Mouse (Mus musculus): ENCODE results near the gene Ccdc54.

Ccdc54 gene

GRCm38 (mm10) chr16:50591054-50591453, at the start of gene Ccdc54:
Ccdc54 (minus strand) TSS chr16:50591154.
- ATAC-seq (ENCODE audit: insufficient number of reproducible peaks, low FRiP score, low TSS enrichment) = no peak

- no peak for ATAC-seq (ENCODE audit: insufficient number of reproducible peaks, low FRiP score, low TSS enrichment)
Measured at GRCm38 (mm10) chr16:50632585-50632984, 41.6 kb upstream of the Ccdc54 start.

GRCm38 (mm10) chr16:50615569-50615968, 24.6 kb upstream of the Ccdc54 start:
- ATAC-seq (ENCODE audit: insufficient number of reproducible peaks, low FRiP score, low TSS enrichment) = no peak

GRCm38 (mm10) chr16:50612944-50613343, 22.0 kb upstream of the Ccdc54 start:
- no peak for ATAC-seq (ENCODE audit: insufficient number of reproducible peaks, low FRiP score, low TSS enrichment)

GRCm38 (mm10) chr16:50610580-50610979, 19.6 kb upstream of the Ccdc54 start:
- no peak for ATAC-seq (ENCODE audit: insufficient number of reproducible peaks, low FRiP score, low TSS enrichment)

- ATAC-seq (ENCODE audit: insufficient number of reproducible peaks, low FRiP score, low TSS enrichment) = no peak
Measured at GRCm38 (mm10) chr16:50607776-50608562, 17.0 kb upstream of the Ccdc54 start.

GRCm38 (mm10) chr16:50604826-50605225, 13.9 kb upstream of the Ccdc54 start:
- ATAC-seq (ENCODE audit: insufficient number of reproducible peaks, low FRiP score, low TSS enrichment) = no peak

- no peak for ATAC-seq (ENCODE audit: insufficient number of reproducible peaks, low FRiP score, low TSS enrichment)
Measured at GRCm38 (mm10) chr16:50601947-50602346, 11.0 kb upstream of the Ccdc54 start.

- ATAC-seq (ENCODE audit: insufficient number of reproducible peaks, low FRiP score, low TSS enrichment) = no peak
Measured at GRCm38 (mm10) chr16:50600665-50601064, 9.7 kb upstream of the Ccdc54 start.

GRCm38 (mm10) chr16:50596679-50597078, 5.7 kb upstream of the Ccdc54 start:
- no peak for ATAC-seq (ENCODE audit: insufficient number of reproducible peaks, low FRiP score, low TSS enrichment)

GRCm38 (mm10) chr16:50596171-50596570, 5.2 kb upstream of the Ccdc54 start:
- ATAC-seq (ENCODE audit: insufficient number of reproducible peaks, low FRiP score, low TSS enrichment) = no peak

GRCm38 (mm10) chr16:50594876-50595275, 3.9 kb upstream of the Ccdc54 start:
- ATAC-seq (ENCODE audit: insufficient number of reproducible peaks, low FRiP score, low TSS enrichment) = no peak

GRCm38 (mm10) chr16:50593361-50593760, 2.4 kb upstream of the Ccdc54 start:
- ATAC-seq (ENCODE audit: insufficient number of reproducible peaks, low FRiP score, low TSS enrichment) = no peak

- ATAC-seq (ENCODE audit: insufficient number of reproducible peaks, low FRiP score, low TSS enrichment) = no peak
Measured at GRCm38 (mm10) chr16:50589574-50590151, 1.3 kb downstream of the Ccdc54 start.

- no peak for ATAC-seq (ENCODE audit: insufficient number of reproducible peaks, low FRiP score, low TSS enrichment)
Measured at GRCm38 (mm10) chr16:50588191-50588590, 2.8 kb downstream of the Ccdc54 start.

GRCm38 (mm10) chr16:50587139-50587538, 3.8 kb downstream of the Ccdc54 start:
- no peak for ATAC-seq (ENCODE audit: insufficient number of reproducible peaks, low FRiP score, low TSS enrichment)

GRCm38 (mm10) chr16:50578361-50578760, 12.6 kb downstream of the Ccdc54 start:
- no peak for ATAC-seq (ENCODE audit: insufficient number of reproducible peaks, low FRiP score, low TSS enrichment)

- ATAC-seq (ENCODE audit: insufficient number of reproducible peaks, low FRiP score, low TSS enrichment) = no peak
Measured at GRCm38 (mm10) chr16:50572557-50572956, 18.4 kb downstream of the Ccdc54 start.

GRCm38 (mm10) chr16:50559163-50559771, 31.7 kb downstream of the Ccdc54 start:
- ATAC-seq (ENCODE audit: insufficient number of reproducible peaks, low FRiP score, low TSS enrichment) = no peak

GRCm38 (mm10) chr16:50553828-50554227, 37.1 kb downstream of the Ccdc54 start:
- ATAC-seq (ENCODE audit: insufficient number of reproducible peaks, low FRiP score, low TSS enrichment) = no peak

- no peak for ATAC-seq (ENCODE audit: insufficient number of reproducible peaks, low FRiP score, low TSS enrichment)
Measured at GRCm38 (mm10) chr16:50551871-50552528, 39.0 kb downstream of the Ccdc54 start.
